Comparison of ENCODE assay signal across 21 mouse cellular contexts in genomic region chr14:45943581-45943980, GRCm38 (mm10).
"Had no signal": no experiment of that assay in that cellular context is flagged by ENCODE, and none has a peak within 500 bp of the region (broad histone marks: within the 10 kb centered on the region; RNA-seq: fewer than 3 reads in every experiment).

No protein-coding gene starts in this region.

- H3K9ac ChIP-seq: lung, embryonic 15.5 days; midbrain, embryonic 13.5 days; neural tube, embryonic 13.5 days; neural tube, embryonic 15.5 days had no signal

- H3K4me2 ChIP-seq: lung, embryonic 15.5 days; midbrain, embryonic 11.5 days; midbrain, embryonic 13.5 days; neural tube, embryonic 13.5 days; neural tube, embryonic 15.5 days had no signal

- H3K36me3 ChIP-seq: lung, embryonic 15.5 days; midbrain, embryonic 13.5 days; neural tube, embryonic 13.5 days; neural tube, embryonic 15.5 days had no signal

- H3K27ac ChIP-seq: lung, embryonic 15.5 days; macrophage; midbrain, embryonic 13.5 days; neural tube, embryonic 13.5 days; neural tube, embryonic 15.5 days had no signal

- H3K9me3 ChIP-seq: lung, embryonic 15.5 days; megakaryocyte, embryonic 14.5 days; midbrain, embryonic 13.5 days; neural tube, embryonic 13.5 days; neural tube, embryonic 15.5 days had no signal

- DNase-seq: lung, adult 2 months; lung, postnatal 14 days; lung, postnatal 36 days; retina, postnatal 1 day; right cerebral cortex, adult 18-20 months; right cerebral cortex, postnatal 25 days; right cerebral cortex, postnatal 4 days; spleen, adult 18-20 months; thymus, adult 18-20 months; thymus, postnatal 14 days; thymus, postnatal 36 days had no signal

- H3K4me1 ChIP-seq: megakaryocyte, embryonic 14.5 days; midbrain, embryonic 13.5 days; neural tube, embryonic 13.5 days; neural tube, embryonic 15.5 days had no signal

- ATAC-seq: lung, postnatal 0 days; midbrain, embryonic 13.5 days; midbrain, embryonic 16.5 days had no signal

- H3K4me3 ChIP-seq: lung, embryonic 15.5 days; megakaryocyte, embryonic 14.5 days; midbrain, embryonic 13.5 days; myocyte; neural tube, embryonic 13.5 days; neural tube, embryonic 15.5 days had no signal

- H3K27me3 ChIP-seq: lung, embryonic 15.5 days; megakaryocyte, embryonic 14.5 days; midbrain, embryonic 13.5 days; neural tube, embryonic 13.5 days; neural tube, embryonic 15.5 days had no signal
